Mouse (Mus musculus): ENCODE data around the gene Mpp1.

Mpp1 gene

GRCm38 (mm10) chrX:75130467-75131160 is at the start of gene Mpp1:
TSS of gene Mpp1 (minus strand) at chrX:75131016.
- DNase-seq: peak; percentile 85 to 88

GRCm38 (mm10) chrX:75163670-75164069 is 32.9 kb upstream of the Mpp1 start, which contains the start of gene Smim9:
TSS of gene Smim9 (minus strand) at chrX:75163770.
- DNase-seq: no peak

DNA sequence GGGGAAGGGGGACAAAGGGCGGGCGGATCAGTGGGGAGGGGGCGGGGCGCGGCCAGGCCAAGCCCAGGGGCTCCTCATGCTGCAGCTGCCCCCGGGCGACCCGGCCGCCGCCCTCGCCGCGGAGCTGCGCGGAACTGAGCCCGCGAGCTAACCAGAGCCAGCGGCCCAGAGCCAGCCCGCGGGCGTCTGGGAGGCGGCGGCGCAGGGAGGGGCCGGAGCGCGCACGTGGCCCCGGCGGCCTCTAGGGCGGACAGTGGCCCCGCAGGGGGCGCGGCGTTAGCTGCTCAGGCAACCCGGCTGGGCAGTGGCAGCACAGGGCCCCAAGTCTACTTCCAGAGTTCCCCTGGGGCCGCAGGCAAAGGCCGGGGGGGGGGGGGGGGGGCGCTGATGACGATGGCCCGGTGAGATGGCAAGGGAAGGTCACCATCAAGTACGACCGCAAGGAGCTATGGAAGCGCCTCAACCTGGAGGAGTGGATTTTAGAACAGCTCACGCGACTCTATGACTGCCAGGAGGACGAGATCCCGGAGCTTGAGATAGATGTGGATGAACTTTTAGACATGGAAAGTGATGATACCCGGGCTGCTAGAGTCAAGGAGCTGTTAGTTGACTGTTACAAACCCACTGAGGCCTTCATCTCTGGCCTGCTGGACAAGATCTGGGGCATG is 24.9 kb upstream of the Mpp1 start:
- peak; percentile 54 to 77 for DNase-seq

- DNase-seq: no peak
Observed at GRCm38 (mm10) chrX:75152249-75152648, 21.4 kb upstream of the Mpp1 start.

DNA sequence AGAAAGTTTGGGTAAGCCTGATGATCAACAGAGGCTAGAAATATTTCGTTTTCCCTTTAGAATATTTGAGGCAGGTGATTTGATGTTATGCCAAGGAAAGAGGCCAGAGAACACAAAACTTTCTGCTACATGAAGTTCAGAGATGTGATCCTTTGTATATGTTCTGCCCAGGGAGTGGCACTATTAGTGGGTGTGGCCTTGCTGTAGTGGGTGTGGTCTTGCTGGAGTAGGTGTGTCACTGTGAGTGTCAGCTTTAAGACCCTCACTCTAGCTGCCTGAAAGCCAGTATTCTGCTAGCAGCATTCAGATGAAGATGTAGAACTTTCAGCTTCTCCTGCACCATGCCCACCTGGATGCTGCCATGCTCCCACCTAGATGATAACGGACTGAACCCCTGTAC is 19.5 kb upstream of the Mpp1 start:
- DNase-seq: no peak

DNA sequence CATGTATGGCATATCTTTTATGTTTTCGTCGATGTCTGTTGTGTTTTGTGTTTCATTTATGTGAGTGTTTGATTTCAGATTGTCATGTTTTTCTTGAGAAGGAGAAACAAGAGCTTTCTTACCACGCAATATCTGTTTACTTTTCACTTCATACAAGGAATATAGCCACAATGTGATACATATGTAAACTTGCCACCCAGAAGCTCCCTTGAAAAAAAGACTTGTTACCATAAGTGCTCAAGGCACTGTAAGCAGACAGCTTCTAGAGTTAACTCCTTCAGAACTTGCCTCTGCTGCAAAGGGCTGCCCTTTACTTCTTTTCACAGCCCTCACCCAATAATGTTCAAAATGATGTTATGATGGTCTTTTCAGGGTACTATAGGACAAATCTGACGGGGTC is 17.6 kb upstream of the Mpp1 start:
- DNase-seq: no peak

DNA sequence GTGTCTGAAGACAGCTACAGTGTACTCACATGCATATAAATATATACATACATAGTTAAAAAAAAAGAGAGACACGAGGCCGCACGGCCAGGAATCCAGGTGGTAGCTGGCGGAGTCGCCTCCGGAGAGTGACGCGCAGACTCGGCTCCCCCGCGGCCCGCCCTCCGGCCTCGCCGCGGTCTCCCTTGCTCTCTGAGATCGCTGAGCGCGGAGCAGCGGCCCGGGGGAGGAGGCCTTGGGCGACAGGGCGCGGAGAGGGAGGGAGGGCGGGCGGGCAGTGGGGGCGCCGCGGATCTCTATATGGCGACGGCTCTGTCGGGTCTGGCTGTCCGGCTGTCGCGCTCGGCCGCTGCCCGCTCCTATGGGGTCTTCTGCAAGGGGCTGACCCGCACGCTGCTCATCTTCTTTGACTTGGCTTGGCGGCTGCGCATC is 12.3 kb upstream of the Mpp1 start:
- DNase-seq: peak; percentile 14 to 58

GRCm38 (mm10) chrX:75138182-75138581 is 7.4 kb upstream of the Mpp1 start:
- no peak for DNase-seq

DNA sequence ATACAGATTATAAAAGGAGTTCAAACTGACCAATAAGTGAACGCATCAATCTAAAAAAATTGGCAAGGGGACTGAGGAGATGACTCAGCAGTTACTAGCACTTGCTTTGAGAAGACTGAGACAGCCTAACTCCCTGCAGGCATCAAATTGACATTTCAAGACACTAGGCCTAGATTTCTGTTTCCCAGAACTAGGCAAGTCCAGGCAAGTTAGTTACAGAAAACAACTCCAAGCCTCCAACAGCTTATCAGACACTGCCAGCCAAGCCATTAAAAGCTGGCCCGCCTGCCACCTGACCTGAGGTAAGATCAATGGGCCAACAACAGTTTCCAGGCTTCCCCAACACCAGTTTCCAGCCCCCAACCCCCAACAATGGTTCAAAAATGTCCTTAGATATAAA is 6.9 kb upstream of the Mpp1 start:
- DNase-seq: no peak

DNA sequence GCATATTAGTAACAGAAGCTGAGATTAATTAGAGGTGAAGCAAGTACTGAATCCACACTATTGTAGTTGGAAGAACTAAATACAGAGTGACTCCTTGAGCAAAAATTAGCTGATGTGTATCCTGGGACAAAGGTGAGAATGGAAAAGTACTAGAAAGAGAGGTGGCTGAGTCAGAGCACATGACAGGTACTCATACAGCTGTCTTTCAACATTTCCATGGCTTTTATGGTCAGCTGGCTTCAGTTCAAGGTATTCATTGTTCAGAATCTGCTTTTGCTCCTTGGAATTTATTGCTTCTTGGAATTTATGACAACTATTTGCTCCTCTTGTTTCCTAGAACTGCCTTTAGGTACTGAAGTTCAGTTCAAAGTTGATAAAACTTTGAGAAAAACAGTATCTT is 6.1 kb upstream of the Mpp1 start:
- DNase-seq: peak in 1 of 2 experiments; percentile 25

GRCm38 (mm10) chrX:75129474-75129873 is 1.3 kb downstream of the Mpp1 start:
- no peak for DNase-seq

- DNase-seq: peak; percentile 41 to 68
Observed at GRCm38 (mm10) chrX:75128333-75128980, 2.4 kb downstream of the Mpp1 start.

DNA sequence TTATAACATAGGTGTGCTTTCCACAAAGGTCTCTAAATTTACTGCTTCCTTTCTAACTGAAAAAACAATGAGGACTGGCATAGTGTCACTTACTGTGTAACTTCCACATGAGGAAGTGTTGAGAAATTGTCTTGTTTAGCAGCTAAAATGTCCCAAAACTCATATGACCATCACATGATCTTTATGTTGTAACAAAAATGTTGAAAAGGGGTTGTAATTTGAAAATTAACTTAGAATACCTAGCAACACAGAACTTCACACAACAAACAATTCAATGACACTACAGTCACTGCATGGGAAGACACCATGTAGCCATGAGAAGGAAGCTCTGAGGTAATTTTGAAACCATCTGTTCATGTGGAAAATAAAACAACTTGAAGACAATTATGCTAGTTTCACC is 3.9 kb downstream of the Mpp1 start:
- no peak for DNase-seq

DNA sequence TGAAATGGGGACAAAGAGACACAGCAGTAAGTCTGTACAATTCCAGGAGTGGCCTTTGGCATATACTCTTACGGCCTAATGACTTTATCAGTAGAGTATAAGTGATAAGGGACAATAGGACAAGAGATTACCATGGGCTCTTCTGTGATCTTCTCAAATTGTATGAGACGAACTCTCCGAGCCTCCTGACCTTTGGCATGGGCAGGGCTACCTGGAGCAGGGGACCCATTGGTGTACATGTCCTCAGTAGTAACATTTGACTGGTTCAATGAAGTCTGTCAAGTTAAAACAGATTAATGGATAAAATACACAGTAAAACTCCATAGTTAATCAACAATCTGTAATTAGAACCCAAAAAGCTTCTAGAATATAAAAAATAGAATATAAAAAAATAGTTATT is 5.2 kb downstream of the Mpp1 start:
- peak in 1 of 2 experiments; percentile 54 for DNase-seq

GRCm38 (mm10) chrX:75115550-75115949 is 15.3 kb downstream of the Mpp1 start:
- no peak for DNase-seq

- no peak for DNase-seq
Observed at GRCm38 (mm10) chrX:75102293-75102692, 28.5 kb downstream of the Mpp1 start.

DNA sequence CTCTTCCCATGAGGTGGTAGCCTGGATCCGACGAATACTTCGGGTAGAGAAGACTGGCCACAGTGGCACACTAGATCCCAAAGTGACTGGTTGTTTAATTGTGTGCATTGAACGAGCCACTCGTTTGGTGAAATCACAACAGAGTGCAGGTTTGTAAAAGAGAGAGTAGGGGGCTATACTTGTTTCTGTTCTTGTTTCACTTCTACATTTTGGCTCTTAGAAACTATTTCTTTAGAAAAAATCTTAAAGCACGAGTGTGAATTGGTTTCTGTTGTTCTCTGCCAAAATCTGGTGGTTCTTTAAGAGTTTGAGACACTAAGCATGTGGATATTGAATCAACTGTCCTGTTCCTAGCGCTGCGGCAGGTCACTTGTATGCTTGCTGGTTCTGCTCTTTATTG is 32.0 kb downstream of the Mpp1 start:
- no peak for DNase-seq

GRCm38 (mm10) chrX:75096163-75096770 is 34.5 kb downstream of the Mpp1 start:
- DNase-seq: peak in 1 of 2 experiments; percentile 20

GRCm38 (mm10) chrX:75095369-75096162 is 35.2 kb downstream of the Mpp1 start, which contains the start of gene Dkc1:
TSS of gene Dkc1 (plus strand) at chrX:75095854.
- peak; percentile 93 to 95 for DNase-seq

GRCm38 (mm10) chrX:75085654-75086053 is 45.2 kb downstream of the Mpp1 start:
- DNase-seq: no peak

- peak; percentile 54 to 72 for DNase-seq
Observed at GRCm38 (mm10) chrX:75084774-75085508, 45.9 kb downstream of the Mpp1 start, which contains the start of gene Gab3. TSS of gene Gab3 (minus strand) at chrX:75085458.
